Mouse (Mus musculus) MEL (cell line): ENCODE measurements at regions not wholly inside any gene's neighbourhood (a gene's known extent, or its start where the extent isn't known, plus 50 kb on each side); places are given as distances from the start of the nearest gene placed in this dataset.

Experiments
- DNase-seq: peaks from one replicate; pipeline ENCODE4 v3.0.0; 2011; ENCODE audit warnings: low read depth, low spot score
- H3K27ac ChIP-seq: 2 replicates; pipeline ENCODE4 v1.5.1; 2012; ENCODE audit warnings: low read depth, mild to moderate bottlenecking, control low read depth, low read length, moderate library complexity; ENCODE audit not compliant: control insufficient read depth
- H3K27me3 ChIP-seq, 2 experiments: fragments of 150-350 bp in 1 of 2; sonication (generic) in 1 of 2; 2 replicates each; pipeline ENCODE4 v1.6.1; 2012; ENCODE audit warnings: low read length in 2 of 2, mild to moderate bottlenecking in 2 of 2, improper control_type of control experiment in 1 of 2, moderate library complexity in 1 of 2; ENCODE audit not compliant: insufficient read depth in 2 of 2, control insufficient read depth in 1 of 2
- H3K36me3 ChIP-seq, 2 experiments: 2 replicates each; pipeline ENCODE4 v1.6.1; 2012 to 2014; ENCODE audit warnings: low read length in 2 of 2, improper control_type of control experiment in 1 of 2, inconsistent platforms in 1 of 2, mild to moderate bottlenecking in 1 of 2; ENCODE audit not compliant: insufficient read depth in 2 of 2, control insufficient read depth in 1 of 2
- H3K4me1 ChIP-seq, 2 experiments: fragments of 150-350 bp in 1 of 2; sonication (generic) in 1 of 2; 2 replicates each; pipeline ENCODE4 v1.6.1; 2012; ENCODE audit warnings: low read length in 2 of 2, improper control_type of control experiment in 1 of 2, mild to moderate bottlenecking in 1 of 2; ENCODE audit not compliant: insufficient read depth in 2 of 2, control insufficient read depth in 1 of 2
- H3K4me3 ChIP-seq, 2 experiments: fragments of 150-350 bp in 1 of 2; sonication (generic) in 1 of 2; 2 replicates each; pipeline ENCODE4 v1.5.1; 2012; ENCODE audit warnings: low read depth in 2 of 2, low read length in 2 of 2, mild to moderate bottlenecking in 2 of 2, moderate library complexity in 2 of 2, control low read depth in 1 of 2, improper control_type of control experiment in 1 of 2; ENCODE audit not compliant: control insufficient read depth in 1 of 2, insufficient read depth in 1 of 2
- H3K79me2 ChIP-seq: 2 replicates; pipeline ENCODE4 v1.6.1; 2012; ENCODE audit warnings: mild to moderate bottlenecking, low read length, moderate library complexity; ENCODE audit not compliant: control insufficient read depth, poor library complexity, insufficient read depth
- H3K9ac ChIP-seq: 2 replicates; pipeline ENCODE4 v1.6.1; 2012; ENCODE audit warnings: low read depth, mild to moderate bottlenecking, control low read depth, low read length, moderate library complexity; ENCODE audit not compliant: control insufficient read depth, poor library complexity, severe bottlenecking
- H3K9me3 ChIP-seq: fragments of 150-350 bp; sonication (generic); replicated peaks from 2 replicates; pipeline ENCODE4 v1.6.1; 2012; ENCODE audit warnings: mild to moderate bottlenecking, low read length, improper control_type of control experiment, moderate library complexity; ENCODE audit not compliant: insufficient read depth
- GATA1 ChIP-seq: IDR thresholded peaks from 2 replicates; pipeline ENCODE4 v1.6.1; 2011; ENCODE audit warnings: low read depth, low read length, improper control_type of control experiment
- NRF1 ChIP-seq: IDR thresholded peaks from 2 replicates; pipeline ENCODE4 v1.6.1; 2014; ENCODE audit warnings: low read depth, mild to moderate bottlenecking, inconsistent platforms, low read length, improper control_type of control experiment, moderate library complexity; ENCODE audit not compliant: poor library complexity, insufficient read depth, severe bottlenecking
- UBTF ChIP-seq: IDR thresholded peaks from 2 replicates; pipeline ENCODE4 v1.6.1; 2012; ENCODE audit warnings: low read depth, mild to moderate bottlenecking, inconsistent platforms, low read length, improper control_type of control experiment, moderate library complexity, borderline replicate concordance; ENCODE audit not compliant: insufficient read depth
- USF1 ChIP-seq: IDR thresholded peaks from 2 replicates; pipeline ENCODE4 v1.6.1; 2014; ENCODE audit warnings: low read depth, mild to moderate bottlenecking, inconsistent platforms, low read length, improper control_type of control experiment, moderate library complexity
- ZC3H11A ChIP-seq: IDR thresholded peaks from 2 replicates; pipeline ENCODE4 v1.6.1; 2012; ENCODE audit warnings: low read depth, mild to moderate bottlenecking, inconsistent platforms, low read length, improper control_type of control experiment
- ZKSCAN1 ChIP-seq: IDR thresholded peaks from 2 replicates; pipeline ENCODE4 v1.6.1; 2012; ENCODE audit warnings: low read depth, mild to moderate bottlenecking, inconsistent platforms, low read length, improper control_type of control experiment, moderate library complexity
- ZMIZ1 ChIP-seq: IDR thresholded peaks from 2 replicates; pipeline ENCODE4 v1.6.1; 2012; ENCODE audit warnings: low read depth, mild to moderate bottlenecking, inconsistent platforms, low read length, improper control_type of control experiment, moderate library complexity

GRCm38 (mm10) chrX:109442932-109443331 lies 246.4 kb downstream of the Gm6377 start:
- Histone ChIP-seq H3K9me3 (no peaks in the 10 kb centered on the region), H3K27me3 (no peaks in the 10 kb centered on the region), H3K79me2 (no peaks in the 10 kb centered on the region), H3K36me3 (no peaks in the 10 kb centered on the region), H3K4me3 (no peak overlapping the region), H3K4me1 (no peaks in the 10 kb centered on the region), H3K27ac (no peak overlapping the region), H3K9ac (no peak overlapping the region)
- DNase-seq, result no peak
- TF ChIP-seq ZKSCAN1 (no peak), UBTF (no peak), USF1 (no peak), NRF1 (no peak), GATA1 (no peak), ZC3H11A (no peak), ZMIZ1 (no peak)
- TF ChIP-seq, all 39 proteins: peak for 0
